Mouse (Mus musculus): ENCODE results near the gene Gabpb2.

DNA sequence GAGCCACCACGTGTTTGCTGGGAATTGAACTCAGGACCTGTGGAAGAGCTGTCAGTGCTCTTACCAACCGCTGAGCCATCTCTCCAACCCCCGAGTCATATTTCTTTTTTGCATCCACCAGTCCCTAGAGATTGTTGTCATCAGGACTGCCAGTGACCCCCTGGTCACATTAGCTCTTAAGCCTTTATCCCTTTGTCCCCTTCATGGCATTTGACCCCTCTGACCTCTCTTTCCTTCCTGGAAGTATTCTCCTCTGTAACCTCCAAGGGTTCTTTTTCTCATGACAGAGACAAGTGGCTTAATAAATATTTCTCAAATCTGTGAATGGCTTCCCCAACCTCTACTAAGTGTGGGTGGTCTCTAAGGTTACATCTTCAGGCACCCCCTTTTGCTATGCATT, 69.8 kb downstream of the Gabpb2 start:
- TF ChIP-seq CTCF (IDR thresholded peaks at IDR 0.05) (no peak), EP300 (IDR thresholded peaks at IDR 0.05) (no peak)

Measured in lung, postnatal 0 days (tissue).